Mouse (Mus musculus) hindbrain, postnatal 0 days (tissue): ENCODE measurements at regions not wholly inside any gene's neighbourhood (a gene's known extent, or its start where the extent isn't known, plus 50 kb on each side); places are given as distances from the start of the nearest gene placed in this dataset.

ENCODE experiments used
- ATAC-seq: fragments of 200-750 bp; cut with Nextera tagmentation; 2 replicates; pipeline ENCODE4 v1.8.0; 2017; ENCODE audit warnings: mild to moderate bottlenecking, moderate TSS enrichment, moderate library complexity
- DNase-seq: peaks from one replicate; pipeline ENCODE4 v3.0.0-alpha.2; 2015; ENCODE audit warnings: low spot score
- H3K27ac ChIP-seq: fragments of 300-500 bp; sonication (generic); 2 replicates; pipeline ENCODE4 v1.5.1; 2014; ENCODE audit warnings: mild to moderate bottlenecking
- H3K27me3 ChIP-seq: fragments of 300-500 bp; sonication (generic); 2 replicates; pipeline ENCODE4 v1.6.1; 2014; ENCODE audit warnings: low read length, mixed read lengths; ENCODE audit not compliant: insufficient read depth
- H3K36me3 ChIP-seq: fragments of 300-500 bp; sonication (generic); 2 replicates; pipeline ENCODE4 v1.6.1; 2014; ENCODE audit warnings: low read length, mixed read lengths; ENCODE audit not compliant: insufficient read depth
- H3K4me1 ChIP-seq: fragments of 300-500 bp; sonication (generic); 2 replicates; pipeline ENCODE4 v1.6.1; 2014; ENCODE audit warnings: antibody characterized with exemption, low read length, mixed read lengths; ENCODE audit not compliant: insufficient read depth
- H3K4me2 ChIP-seq: fragments of 300-500 bp; sonication (generic); 2 replicates; pipeline ENCODE4 v1.6.1; 2014; ENCODE audit warnings: low read depth, mild to moderate bottlenecking, low read length, moderate library complexity, mixed read lengths
- H3K4me3 ChIP-seq: fragments of 300-500 bp; sonication (generic); 2 replicates; pipeline ENCODE4 v1.5.1; 2014; ENCODE audit warnings: low read length
- H3K9ac ChIP-seq: fragments of 300-500 bp; sonication (generic); replicated peaks from 2 replicates; pipeline ENCODE4 v1.6.1; 2014; ENCODE audit warnings: mild to moderate bottlenecking, low read length, moderate library complexity, mixed read lengths
- H3K9me3 ChIP-seq: fragments of 300-500 bp; sonication (generic); 2 replicates; pipeline ENCODE4 v1.6.1; 2016; ENCODE audit warnings: low read length, mixed read lengths
- CTCF ChIP-seq: IDR thresholded peaks from 2 replicates; pipeline ENCODE4 v1.5.1; 2016; ENCODE audit warnings: antibody characterized with exemption, control low read depth, low read depth
- WGBS: fragments of 180-500 bp; shearing (Covaris S2); extraction: QIAGEN DNeasy Blood & Tissue Kit; methylation state at CpG from one replicate; pipeline ENCODE4 v1.1.7; 2014; 5-methylcytosine and 5-hydroxymethylcytosine counted together

GRCm38 (mm10) chr10:96520995-96521760, 95.6 kb upstream of the Btg1 start:
- H3K9me3 ChIP-seq = no peaks in the 10 kb centered on the region
- WGBS = 58% methylated on average over 8 of the region's 8 CpGs
- 0 out of 2 replicates have a peak, but pooled peaks have one; percentile 53 for ATAC-seq

DNA sequence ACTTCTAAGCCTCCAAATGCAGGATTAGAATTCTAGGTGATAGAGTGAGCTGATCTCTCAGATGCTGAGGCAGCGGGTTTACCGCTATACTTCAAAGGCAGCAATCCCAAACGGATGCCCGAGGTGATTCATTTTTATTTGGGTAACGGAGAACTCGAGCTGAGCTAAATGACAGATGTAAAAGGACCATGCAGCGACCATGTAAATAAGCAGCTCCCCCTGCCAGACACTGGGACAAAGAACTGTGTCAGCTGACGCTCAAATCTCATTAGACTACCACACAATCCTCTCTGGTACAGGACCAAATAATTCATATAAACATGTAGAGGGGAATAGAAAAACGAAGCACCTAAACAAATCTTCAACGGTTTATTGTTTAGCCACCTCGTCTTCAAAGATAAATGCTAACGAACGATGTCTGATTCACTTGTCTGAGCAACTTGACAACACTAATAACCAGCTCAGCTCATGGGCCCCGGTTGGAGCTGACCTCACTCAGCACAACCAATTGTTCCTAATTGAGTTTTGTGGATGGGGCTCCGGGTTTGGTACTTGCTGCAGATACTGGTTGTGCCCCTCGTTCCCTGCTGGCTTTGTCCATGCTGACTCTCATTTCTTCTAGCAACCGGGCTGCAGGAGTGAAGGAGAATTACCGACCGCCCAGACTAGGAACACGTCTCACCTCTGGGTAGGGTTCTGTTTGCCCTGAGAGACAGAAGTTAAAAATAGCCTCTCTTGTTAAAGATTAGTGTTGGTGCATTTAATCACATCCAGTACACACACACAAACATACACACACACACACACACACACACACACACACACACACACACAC, 92.6 kb upstream of the Btg1 start:
- WGBS = 21% methylated on average over 20 of the region's 20 CpGs
- H3K27ac ChIP-seq = no peak overlapping the region

More at GRCm38 (mm10) chr10:96520995-96521760, 95.6 kb upstream of the Btg1 start:
- DNase-seq = no peak
- TF ChIP-seq CTCF = no peak
- Histone ChIP-seq H3K27me3 (no peaks in the 10 kb centered on the region), H3K4me3 (no peak overlapping the region), H3K4me1 (no peaks in the 10 kb centered on the region), H3K27ac (no peak overlapping the region), H3K36me3 (no peaks in the 10 kb centered on the region), H3K9ac (no peak overlapping the region), H3K4me2 (no peak overlapping the region)

DNA sequence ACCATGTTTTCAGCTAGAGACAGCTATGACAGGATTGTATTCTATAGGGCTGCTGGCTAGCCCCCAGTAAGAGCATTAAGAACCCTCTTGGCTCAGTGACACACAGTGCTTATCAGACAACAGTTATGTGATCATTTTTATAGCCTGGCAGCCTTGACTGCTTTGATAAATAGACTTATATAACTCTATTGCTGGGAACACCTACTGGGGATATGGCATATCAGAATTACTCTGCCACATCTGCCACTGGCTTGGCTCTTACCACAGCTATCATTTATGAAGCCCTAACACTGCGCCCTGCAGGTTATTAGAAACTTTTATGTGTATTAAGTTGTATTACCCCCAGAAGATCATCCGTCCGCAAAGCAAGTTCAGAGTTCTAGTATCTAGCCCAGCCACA, 88.9 kb upstream of the Btg1 start:
- Histone ChIP-seq H3K9me3 (no peaks in the 10 kb centered on the region), H3K36me3 (no peaks in the 10 kb centered on the region), H3K27ac (no peak overlapping the region), H3K9ac (no peak overlapping the region), H3K4me1 (no peaks in the 10 kb centered on the region), H3K4me2 (no peak overlapping the region), H3K4me3 (no peak overlapping the region), H3K27me3 (no peaks in the 10 kb centered on the region)
- DNase-seq (no peak), ATAC-seq (no peak)
- no peak for TF ChIP-seq CTCF
- WGBS = 91% methylated on average over 3 of the region's 3 CpGs

More for the DNA sequence above, 92.6 kb upstream of the Btg1 start:
- DNase-seq (peak; percentile 55), ATAC-seq (0 out of 2 replicates have a peak, but pooled peaks have one; percentile 55)
- no peaks in the 10 kb centered on the region for H3K9me3 ChIP-seq
- no peaks in the 10 kb centered on the region for H3K36me3 ChIP-seq
- H3K4me1 ChIP-seq = no peaks in the 10 kb centered on the region
- H3K9ac ChIP-seq = 0 out of 2 replicates have a peak overlapping the region, but pooled peaks have one; percentile 21
- TF ChIP-seq CTCF = no peak
- no peak overlapping the region; the same call in 1 of the 2 replicates for H3K4me3 ChIP-seq
- no peaks in the 10 kb centered on the region for H3K27me3 ChIP-seq
- H3K4me2 ChIP-seq = peak overlapping the region; percentile 34

DNA sequence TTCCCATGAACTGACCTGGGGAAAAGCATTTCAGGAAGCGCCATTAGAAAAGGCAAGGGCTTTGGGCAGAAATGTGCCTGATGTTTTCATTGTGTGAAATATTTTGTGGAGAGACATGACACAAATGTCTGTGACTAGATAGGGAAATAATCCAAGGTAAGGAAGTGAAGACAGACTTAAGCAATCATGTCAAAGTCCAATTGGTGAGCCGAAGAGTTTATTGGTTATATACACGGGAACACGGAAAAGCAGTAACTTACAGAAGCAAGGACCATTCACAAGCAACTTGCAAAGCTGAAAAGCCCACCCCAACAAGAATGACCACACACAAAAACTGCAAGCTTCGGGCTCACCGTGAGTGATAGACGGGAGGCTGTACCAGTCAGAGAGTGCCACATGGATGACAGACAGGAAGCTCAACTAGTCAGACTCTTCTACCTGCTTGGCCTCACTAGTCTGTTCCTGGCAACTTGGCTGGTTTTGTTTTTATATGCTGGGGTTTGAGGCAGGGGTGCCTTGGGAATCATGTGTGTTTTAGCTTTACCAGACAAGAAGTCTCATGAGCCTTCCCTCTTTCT, 82.2 kb upstream of the Btg1 start:
- H3K4me2 ChIP-seq = no peak overlapping the region
- DNase-seq (no peak), ATAC-seq (no peak)
- H3K36me3 ChIP-seq = no peaks in the 10 kb centered on the region
- H3K4me1 ChIP-seq = no peaks in the 10 kb centered on the region
- H3K4me3 ChIP-seq = no peak overlapping the region
- no peak overlapping the region for H3K9ac ChIP-seq
- no peak overlapping the region for H3K27ac ChIP-seq
- 93% methylated on average over 7 of the region's 7 CpGs for WGBS
- TF ChIP-seq CTCF = no peak
- no peaks in the 10 kb centered on the region for H3K27me3 ChIP-seq
- no peaks in the 10 kb centered on the region for H3K9me3 ChIP-seq

GRCm38 (mm10) chr10:96535461-96535860, 81.3 kb upstream of the Btg1 start:
- H3K9me3 ChIP-seq = no peaks in the 10 kb centered on the region
- 61% methylated on average over 9 of the region's 9 CpGs for WGBS
- H3K9ac ChIP-seq = no peak overlapping the region
- H3K4me2 ChIP-seq = no peak overlapping the region
- no peak overlapping the region for H3K4me3 ChIP-seq
- no peaks in the 10 kb centered on the region for H3K36me3 ChIP-seq
- H3K4me1 ChIP-seq = no peaks in the 10 kb centered on the region
- H3K27me3 ChIP-seq = no peaks in the 10 kb centered on the region
- DNase-seq = no peak
- H3K27ac ChIP-seq = no peak overlapping the region
- ATAC-seq = no peak
- no peak for TF ChIP-seq CTCF

DNA sequence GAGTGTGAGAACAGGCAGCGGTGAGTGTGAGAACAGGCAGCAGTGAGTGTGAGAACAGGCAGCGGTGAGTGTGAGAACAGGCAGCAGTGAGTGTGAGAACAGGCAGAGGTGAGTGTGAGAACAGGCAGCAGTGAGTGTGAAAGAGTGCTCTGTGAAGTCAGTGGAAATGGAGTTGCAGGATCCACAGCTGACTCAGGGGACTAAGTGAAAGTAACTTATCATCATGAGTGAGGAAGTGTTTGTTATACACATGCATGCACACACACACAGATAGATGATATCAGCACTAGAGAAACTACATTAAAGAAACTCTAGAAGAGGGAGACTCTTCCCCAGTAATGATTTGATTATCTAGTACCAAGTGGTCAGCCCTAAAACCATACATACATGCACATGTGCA, 76.0 kb upstream of the Btg1 start:
- no peaks in the 10 kb centered on the region for H3K27me3 ChIP-seq
- no peak overlapping the region for H3K4me3 ChIP-seq
- TF ChIP-seq CTCF = no peak
- H3K9me3 ChIP-seq = no peaks in the 10 kb centered on the region
- no peak overlapping the region for H3K9ac ChIP-seq
- no peak overlapping the region for H3K27ac ChIP-seq
- ATAC-seq (no peak), DNase-seq (no peak)
- no peaks in the 10 kb centered on the region for H3K4me1 ChIP-seq
- 98% methylated on average over 2 of the region's 2 CpGs for WGBS
- no peak overlapping the region for H3K4me2 ChIP-seq
- H3K36me3 ChIP-seq = no peaks in the 10 kb centered on the region
